Mouse (Mus musculus) left cerebral cortex, postnatal 14 days (tissue): ENCODE results near the gene Acsl4. TPM values are rescaled to one million over a fixed set of nuclear protein-coding genes. Genes with fewer than 3 reads are reported as not detected.
A peak's percentile ranks its signal among the peaks of the same experiment; 100 is the strongest.

ENCODE experiments used
- DNase-seq, 2 experiments: peaks; one replicate each; pipeline ENCODE4 v3.0.0; 2021 to 2022; ENCODE audit warnings: low spot score in 2 of 2, mixed read lengths in 1 of 2
- intact Hi-C: fragments of 180-260 bp; cut with DNase I; formaldehyde crosslinking; loops from one replicate; pipeline ENCODE4 v1.15.1; 2025
- long read RNA-seq, 2 experiments: library from polyadenylated mRNA; stranded (forward); transcript quantifications; one replicate each; pipeline ENCODE4 v2.0.0; 2021
- total RNA-seq, 2 experiments: library from RNA; stranded (reverse); gene quantifications; 2 replicates each; pipeline ENCODE4 v1.2.3; 2021

Acsl4 gene
- 10 to 100 TPM; 76.2 to 87.0 TPM for total RNA-seq
- long read RNA-seq, experiment 1, full-length matches to known transcripts, result 36 of 47 reads
- long read RNA-seq, experiment 1, partial matches to known transcripts, result 4 of 47 reads
- long read RNA-seq, experiment 1, other reads (novel, unspliced or antisense), result 7 of 47 reads
- long read RNA-seq, experiment 2, full-length matches to known transcripts, result 24 of 36 reads
- long read RNA-seq, experiment 2, partial matches to known transcripts, result 7 of 36 reads
- long read RNA-seq, experiment 2, other reads (novel, unspliced or antisense), result 5 of 36 reads

DNA sequence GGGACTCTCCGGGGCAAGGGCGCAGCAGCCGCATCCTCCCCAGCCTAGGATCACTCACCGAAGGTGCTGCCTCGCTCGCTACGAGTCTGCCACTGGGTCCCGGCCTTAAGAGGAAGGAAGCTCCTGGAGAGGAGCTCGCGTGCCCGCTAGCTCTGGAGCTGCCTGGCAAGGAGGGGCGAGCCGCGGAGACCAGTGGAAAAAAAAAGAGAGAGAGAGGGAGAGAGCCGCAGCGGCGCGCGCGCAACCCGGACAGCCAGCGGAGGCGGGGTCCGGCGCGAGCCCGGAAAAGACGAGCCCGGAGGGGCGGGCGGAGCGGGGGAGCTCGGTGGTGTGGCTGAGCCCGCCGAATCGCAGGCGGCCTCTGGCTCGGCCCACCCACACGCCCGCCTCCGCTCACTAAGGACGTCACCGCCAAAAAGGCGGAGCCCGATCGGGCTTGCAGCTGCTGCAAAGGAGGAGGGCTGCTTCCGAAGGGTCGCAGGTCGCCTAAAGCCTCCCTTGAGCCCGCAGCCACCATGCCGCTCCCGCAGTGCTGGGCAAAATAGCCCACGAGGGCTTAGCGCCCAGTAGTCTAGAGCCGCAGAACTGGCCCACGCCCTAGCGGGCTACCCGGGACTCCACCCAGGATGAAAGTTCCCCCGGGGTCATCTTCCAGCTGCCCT is at the start of gene Acsl4:
Gene Acsl4 (minus strand): TSS at position 289 of the 662 bp plus-strand sequence.
- intact Hi-C loops, result no loop called here
- peak; percentile 87 to 88 for DNase-seq

DNA sequence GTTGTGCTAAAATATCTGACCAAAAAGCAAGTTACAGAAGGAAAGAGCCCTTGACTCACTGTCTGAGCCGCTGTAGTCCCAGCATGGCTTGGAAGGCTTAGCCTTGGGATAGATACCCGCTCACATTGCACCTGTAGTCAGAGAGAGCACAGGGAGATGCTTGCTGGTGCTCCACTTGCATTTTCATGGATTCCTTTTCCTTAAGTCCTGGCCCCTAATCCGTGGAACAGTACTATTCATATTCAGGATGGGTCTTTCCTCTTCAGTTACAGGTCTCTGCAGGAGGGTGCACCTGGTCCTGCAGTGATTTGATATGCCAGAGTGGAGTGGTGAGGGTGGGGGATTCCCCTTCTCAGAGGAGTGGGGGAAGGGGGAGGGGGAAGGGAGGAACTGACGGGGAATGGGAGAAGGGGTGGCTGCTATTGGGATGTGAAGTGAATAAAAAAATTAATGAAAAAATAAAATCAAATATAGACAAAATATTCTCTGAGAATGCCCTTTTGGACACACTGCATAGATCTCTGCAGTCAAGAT is 47.7 kb upstream of the Acsl4 start:
- no peak for DNase-seq
- intact Hi-C loops, result no loop called here

DNA sequence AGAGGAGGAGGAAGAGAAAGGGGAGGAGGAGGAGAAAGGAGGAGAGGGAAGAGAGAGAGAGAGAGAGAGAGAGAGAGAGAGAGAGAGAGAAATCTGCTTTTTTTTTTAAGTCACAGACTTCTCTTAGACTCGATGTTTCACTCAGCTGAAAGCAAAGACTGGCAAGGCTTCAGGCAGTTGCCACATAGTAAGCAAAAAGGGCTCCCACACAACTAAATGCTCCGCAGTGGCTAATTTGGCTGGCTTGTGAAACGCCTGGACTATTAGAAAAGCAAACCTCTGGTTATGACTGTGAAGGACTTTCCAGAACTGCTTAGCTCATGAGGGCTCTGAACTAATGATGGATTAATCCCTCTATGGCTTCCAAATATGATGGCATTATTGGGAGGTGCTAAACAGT is 42.5 kb upstream of the Acsl4 start:
- intact Hi-C loops, result no loop called here
- no peak for DNase-seq

DNA sequence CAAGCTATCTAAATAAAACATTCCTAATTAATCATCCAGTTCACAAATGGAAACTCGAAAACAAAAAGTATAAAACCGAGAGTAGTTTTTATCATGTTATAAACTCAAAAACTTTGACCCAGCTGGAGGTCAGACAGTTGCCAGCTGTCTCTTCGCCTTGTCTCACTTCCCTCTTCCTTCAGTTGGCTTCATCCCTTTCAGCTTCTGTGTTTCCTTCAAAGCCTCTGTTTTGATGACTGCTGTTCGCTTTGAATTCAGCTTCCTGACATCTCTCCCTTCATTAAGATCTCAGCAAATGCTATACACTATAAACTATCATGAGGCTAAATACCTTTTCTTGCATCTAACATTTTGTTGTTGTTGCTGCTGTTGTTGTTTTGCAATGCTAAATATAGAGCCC is 36.8 kb upstream of the Acsl4 start:
- intact Hi-C loops, result no loop called here
- no peak for DNase-seq

DNA sequence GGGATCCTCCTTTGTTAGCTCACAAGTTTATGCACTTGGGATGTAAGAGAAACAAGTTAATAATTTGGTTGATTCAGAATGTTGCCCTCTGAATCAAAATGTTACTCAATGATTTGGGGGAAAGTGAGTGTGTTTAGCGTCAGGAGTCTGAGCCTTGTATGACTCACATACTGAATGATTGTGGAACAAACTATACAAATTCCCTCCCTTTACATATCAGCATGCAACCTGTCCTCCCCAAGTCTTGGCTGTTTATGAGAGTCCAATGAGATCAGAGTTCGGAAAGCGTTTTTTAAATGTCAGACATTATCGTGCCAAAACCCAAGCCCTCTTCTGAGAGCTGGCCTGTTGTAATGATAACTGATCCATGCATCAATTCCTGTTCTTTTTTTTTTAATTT is 36.3 kb upstream of the Acsl4 start:
- intact Hi-C loops, result no loop called here
- DNase-seq, result no peak

DNA sequence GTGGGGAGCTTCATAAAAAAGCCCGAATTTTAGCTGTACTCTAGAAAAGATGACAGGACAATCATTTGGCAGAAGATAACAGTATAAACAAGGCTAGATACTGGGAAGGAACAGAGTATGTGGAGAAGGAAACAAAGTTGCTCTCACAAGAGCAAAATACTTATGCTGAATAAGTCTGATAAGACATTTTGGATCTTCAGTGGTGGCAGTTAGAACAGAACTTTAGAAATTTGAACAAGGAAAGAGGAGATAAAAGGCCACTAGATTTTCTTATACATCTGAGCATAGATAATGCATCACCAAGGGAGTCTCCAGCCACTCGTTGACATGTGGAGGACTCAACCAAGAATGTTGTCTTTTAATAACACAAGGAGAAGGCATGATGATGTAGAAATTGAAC is 23.5 kb upstream of the Acsl4 start:
- no peak for DNase-seq
- intact Hi-C loops, result no loop called here

DNA sequence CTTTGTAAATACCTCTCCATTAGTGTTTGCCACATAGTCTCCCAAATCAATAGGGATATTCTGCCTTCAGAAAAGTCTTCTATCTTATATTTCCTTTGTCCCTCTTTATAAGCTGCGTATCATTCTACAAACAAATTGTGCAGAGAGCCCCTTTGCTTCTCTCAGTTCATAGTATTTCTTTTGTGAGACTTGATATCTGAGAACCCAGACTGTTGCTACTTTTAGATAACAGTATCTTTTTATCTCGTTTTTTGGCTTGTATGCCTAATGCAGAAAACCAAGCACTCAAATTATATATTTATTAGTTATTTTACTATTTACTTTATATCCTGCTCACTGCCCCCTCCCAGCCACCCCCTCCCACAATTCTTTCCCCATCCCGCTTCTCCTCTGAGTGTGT is 19.7 kb upstream of the Acsl4 start:
- intact Hi-C loops, result no loop called here
- no peak for DNase-seq

DNA sequence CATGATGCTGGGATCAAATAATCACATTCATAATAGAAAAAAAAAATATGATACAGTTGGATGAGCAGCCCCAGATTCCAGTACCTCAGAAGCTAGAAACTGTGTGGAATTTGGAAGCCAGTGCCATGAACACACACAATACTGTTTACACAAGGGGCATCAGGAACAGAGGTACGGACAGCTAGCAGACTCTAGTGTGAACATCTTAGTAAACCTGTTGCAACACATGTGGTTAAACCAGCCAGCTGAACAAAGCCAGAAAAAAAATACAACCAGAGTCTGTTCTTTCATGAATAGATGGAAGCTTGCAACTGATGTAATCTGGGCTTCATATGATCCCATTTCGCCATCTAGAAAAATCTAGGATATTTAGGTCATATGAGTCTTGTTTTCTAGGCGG is 19.0 kb upstream of the Acsl4 start:
- intact Hi-C loops, result no loop called here

DNA sequence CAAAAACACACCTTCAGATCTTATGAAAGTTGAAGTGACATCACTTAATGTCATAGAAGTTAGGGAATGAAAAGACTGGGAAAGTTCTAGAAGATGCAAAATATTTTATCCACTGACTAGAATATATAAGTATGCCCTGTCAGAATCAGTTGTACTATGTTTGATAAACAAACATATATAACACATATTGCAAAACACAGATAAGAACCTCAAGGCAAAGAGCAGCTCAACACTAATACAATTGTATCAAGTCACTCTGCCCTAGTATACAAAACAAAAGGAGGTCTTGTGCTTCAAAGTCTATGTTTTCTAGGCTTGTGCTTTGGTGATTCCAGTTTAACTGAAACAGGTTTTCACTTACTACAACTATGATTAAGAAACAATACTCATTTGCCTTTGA is 12.8 kb upstream of the Acsl4 start:
- no peak for DNase-seq
- intact Hi-C loops, result no loop called here

More for the DNA sequence above, 19.0 kb upstream of the Acsl4 start:
- DNase-seq, result no peak

DNA sequence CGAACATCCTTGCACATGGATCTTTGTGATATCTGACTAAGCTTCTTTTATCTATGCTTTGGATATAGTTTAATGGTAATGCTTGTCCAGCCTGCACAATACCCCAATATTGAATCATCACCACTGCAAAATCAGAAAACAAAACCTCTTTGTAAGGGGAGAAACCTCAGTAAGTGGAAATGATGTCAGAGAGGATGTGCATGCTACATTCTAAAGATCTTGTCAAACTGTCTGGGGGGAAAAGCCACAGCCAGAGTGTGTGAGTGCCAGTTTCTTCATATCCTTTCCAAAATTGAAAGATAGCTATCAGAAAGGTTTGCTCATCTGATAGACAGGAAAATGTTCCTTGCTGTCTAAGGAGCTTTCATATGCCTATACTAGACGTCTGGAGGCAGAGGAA is 8.3 kb upstream of the Acsl4 start:
- intact Hi-C loops, result no loop called here
- no peak for DNase-seq

DNA sequence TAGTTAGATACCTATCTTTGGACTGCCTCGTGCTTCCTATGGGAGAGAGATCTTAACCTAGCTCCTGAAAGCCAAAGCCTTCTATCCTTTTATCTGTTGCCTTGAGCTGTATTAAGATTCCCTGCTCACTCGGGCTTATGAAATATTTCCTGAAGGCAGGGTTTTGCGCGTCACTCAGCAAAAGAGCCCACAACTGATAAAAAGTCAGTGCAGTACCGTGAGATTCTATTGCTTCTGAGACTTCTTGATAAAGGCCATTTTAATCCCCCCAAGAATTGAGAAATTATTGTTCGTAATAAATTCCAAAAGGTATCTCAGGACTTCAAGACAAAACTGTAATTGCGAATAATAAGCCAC is 552 bp upstream of the Acsl4 start:
- intact Hi-C loops, result no loop called here
- peak in 1 of 2 experiments; percentile 14 for DNase-seq

DNA sequence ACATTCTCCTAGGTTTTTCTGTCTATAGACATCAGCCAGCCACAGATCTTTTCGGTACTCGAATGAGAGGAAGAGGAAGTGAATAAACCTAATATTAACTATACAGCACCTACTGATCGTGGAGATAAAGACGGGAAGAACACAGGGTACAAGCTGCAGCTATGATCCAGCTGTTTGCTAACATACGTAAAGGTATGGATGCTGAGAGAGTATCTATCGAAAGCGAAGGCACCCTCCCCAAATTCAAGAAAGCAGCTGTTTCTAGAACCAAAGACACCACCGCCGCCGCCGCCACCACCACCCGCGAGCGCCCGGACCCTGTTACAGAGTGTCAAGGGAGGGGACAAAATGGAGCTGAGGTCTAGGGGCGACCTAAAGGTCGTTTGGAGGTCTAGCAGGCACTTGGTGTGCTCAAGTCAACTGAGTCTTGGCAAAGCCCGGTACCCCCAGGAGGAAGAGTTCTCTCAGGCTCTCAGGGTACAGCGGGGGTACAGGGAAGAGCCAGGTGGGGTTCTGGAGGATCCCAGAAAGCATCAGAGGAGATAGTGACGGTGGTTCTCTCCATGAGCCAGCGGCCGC is 665 bp downstream of the Acsl4 start:
- intact Hi-C loops, result loop anchor here (10.0 kb wide), 1 partner anchor 415 kb away; no protein-coding TSS in a partner anchor
- DNase-seq, result peak in 1 of 2 experiments; percentile 4

DNA sequence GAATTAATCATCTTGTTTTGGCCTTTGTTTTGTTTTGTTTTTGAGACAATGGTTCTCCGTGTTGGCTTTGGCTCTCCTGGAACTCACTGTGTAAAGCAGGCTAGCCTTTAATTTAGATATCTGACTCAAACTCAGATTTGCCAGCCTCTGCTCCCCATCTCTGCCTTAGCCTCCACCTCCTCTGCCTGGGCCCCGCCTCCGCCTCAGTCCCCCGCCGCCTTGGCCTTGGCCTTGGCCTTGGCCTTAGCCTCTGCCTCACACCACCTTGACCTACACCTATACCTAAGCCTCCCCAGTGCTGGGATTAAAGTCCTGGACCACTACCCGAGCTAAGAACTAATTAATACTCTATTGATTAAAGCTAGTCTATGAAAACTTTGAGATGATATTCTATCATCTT is 2.2 kb downstream of the Acsl4 start:
- DNase-seq, result no peak
- intact Hi-C loops, result loop anchor here (10.0 kb wide), 1 partner anchor 417 kb away; no protein-coding TSS in a partner anchor

DNA sequence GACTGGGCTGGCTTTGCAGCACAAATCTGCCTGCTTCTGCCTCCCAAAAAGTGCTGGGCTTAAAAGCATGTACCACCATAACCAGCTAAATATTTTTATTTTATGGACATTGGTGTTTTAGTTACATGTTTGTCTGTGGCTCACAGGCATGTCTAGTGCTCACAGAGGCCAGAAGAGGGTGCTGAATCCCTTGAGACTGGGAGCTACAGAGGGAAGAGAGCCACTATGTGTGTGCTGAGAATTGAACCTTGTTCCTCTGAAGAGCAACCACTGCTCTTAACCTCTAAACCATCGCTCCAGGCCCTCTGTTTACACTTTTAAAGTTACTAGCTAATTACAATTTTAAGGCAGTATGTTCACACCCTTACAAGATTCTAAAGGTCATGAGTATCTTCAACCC is 2.7 kb downstream of the Acsl4 start:
- intact Hi-C loops, result loop anchor here (10.0 kb wide), 1 partner anchor 417 kb away; no protein-coding TSS in a partner anchor

DNA sequence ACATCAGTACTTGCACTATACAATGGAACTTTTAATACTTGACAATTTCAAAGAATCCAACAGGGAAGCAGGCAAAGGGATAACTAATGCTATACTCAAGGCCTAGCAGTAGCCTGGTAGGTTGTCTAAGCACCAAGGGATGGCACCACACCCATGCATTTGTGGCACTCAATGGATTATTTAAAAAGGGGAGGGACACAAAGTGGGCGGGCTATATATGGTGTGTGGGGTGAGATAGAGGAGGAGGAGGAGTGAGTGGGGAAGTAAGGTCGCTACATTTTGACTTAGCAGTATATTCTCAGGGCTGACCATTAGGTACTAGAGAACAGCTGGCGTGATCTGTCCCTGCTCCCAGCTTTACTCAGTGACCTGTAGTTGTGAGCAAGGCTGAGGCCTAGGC is 5.4 kb downstream of the Acsl4 start:
- intact Hi-C loops, result loop anchor here (10.0 kb wide), 1 partner anchor 420 kb away; no protein-coding TSS in a partner anchor
- DNase-seq, result no peak

More for the DNA sequence above, 2.7 kb downstream of the Acsl4 start:
- no peak for DNase-seq

DNA sequence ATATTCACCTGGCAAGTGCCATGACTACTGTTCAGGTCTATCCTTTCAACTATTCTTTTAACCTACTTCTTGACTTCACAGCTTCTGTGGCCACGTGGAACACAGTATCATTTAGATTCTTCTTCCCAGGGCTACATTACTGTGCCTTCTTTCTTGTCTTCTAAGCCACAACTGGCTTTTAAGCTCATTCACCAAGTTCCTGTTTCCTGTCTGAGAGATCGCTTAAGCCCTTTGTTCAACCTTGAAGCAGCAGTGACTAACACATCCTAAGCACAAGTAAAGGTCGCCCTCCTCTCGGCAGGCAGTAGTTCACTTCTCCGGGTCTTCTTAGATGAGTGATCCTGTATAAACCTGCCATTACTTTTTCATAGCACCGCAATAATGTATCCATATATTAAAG is 10.4 kb downstream of the Acsl4 start:
- intact Hi-C loops, result loop anchor here (10.0 kb wide), 1 partner anchor 425 kb away; no protein-coding TSS in a partner anchor

DNA sequence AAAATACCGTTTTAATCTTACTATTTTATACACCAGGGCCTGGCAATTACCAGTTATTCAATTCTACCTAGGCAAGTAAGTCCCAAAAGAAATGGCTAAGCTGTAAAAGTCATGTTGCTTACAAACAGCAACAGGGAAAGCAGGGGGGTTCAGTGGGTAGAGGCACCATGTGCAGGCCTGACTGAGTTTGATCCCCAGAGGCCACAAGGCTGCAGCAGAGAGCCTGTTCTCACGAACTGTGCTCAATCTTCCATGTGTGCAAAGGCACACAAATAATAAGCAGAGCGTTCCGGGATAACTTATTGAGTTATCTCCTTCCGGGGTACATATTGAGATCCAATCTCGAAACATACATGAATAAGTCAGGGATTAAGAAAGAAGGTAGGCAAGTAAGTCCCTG is 12.3 kb downstream of the Acsl4 start:
- intact Hi-C loops, result no loop called here

More for the DNA sequence above, 10.4 kb downstream of the Acsl4 start:
- no peak for DNase-seq

DNA sequence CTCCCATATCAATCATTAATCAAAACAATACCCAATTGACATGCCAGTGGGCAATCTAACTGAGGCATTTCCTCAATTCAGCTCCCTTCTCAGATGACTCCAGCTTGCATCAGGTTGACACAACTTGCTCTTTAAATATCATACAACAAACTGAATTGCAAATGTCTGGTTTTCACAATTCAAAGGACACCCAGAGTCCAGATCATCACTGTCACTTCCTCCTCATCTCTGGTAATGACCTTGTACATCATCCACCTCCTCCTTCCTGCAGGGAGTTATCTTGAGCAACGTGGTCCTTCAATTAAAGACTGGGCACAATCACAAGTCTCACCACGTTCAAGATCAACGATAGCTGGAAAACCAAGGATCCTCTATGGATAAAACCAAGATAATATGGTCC is 13.0 kb downstream of the Acsl4 start:
- no peak for DNase-seq
- intact Hi-C loops, result no loop called here

More for the DNA sequence above, 12.3 kb downstream of the Acsl4 start:
- DNase-seq, result no peak

DNA sequence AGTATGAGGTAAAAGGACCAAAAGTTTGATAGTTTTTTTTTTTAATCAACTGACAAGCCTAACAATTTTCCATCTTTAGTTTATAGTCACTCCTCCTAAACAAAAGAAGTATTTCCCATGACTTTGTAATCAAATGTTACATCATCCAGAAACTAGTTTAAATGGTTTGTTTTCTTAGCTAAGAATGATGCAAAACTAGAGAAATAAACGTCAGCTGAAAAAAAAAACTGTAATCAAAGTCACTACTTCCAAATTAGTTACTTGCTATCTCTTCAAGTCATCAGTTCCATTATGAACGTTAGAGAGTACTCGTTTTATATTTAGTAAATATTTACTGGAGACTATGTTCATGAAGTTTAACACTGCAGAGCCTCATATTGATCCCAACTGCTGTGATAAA is 13.6 kb downstream of the Acsl4 start:
- no peak for DNase-seq
- intact Hi-C loops, result no loop called here

DNA sequence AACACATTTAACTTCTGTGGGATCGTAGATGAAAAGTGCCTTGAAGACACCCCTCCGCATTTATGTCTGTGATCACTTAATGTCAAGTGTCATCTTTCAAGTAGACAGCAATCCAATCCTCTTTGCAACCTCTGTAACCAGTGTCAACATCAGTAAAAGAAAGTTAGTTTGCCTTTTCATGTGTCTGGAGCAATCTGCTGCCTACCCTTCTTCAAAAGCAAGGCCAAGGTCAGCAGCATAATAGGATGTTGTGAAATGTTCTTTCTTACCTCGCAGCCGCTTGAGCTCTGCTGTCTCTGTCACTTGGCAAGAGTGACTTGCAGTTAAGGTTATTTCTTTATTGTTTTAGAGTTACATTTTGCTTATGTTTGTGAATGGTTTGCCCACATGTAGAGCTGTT is 14.8 kb downstream of the Acsl4 start:
- intact Hi-C loops, result no loop called here
- DNase-seq, result no peak
